Mouse (Mus musculus): ENCODE data around the gene Mbnl3.

Gene Mbnl3

GRCm38 (mm10) chrX:51206432-51206831 lies at the start of gene Mbnl3:
TSS of gene Mbnl3 (minus strand) at chrX:51206532.
- no peak for DNase-seq (ENCODE audit: low spot score)

- DNase-seq (ENCODE audit: low spot score): no peak
Measured at GRCm38 (mm10) chrX:51205548-51206324, 596 bp downstream of the Mbnl3 start.

DNA sequence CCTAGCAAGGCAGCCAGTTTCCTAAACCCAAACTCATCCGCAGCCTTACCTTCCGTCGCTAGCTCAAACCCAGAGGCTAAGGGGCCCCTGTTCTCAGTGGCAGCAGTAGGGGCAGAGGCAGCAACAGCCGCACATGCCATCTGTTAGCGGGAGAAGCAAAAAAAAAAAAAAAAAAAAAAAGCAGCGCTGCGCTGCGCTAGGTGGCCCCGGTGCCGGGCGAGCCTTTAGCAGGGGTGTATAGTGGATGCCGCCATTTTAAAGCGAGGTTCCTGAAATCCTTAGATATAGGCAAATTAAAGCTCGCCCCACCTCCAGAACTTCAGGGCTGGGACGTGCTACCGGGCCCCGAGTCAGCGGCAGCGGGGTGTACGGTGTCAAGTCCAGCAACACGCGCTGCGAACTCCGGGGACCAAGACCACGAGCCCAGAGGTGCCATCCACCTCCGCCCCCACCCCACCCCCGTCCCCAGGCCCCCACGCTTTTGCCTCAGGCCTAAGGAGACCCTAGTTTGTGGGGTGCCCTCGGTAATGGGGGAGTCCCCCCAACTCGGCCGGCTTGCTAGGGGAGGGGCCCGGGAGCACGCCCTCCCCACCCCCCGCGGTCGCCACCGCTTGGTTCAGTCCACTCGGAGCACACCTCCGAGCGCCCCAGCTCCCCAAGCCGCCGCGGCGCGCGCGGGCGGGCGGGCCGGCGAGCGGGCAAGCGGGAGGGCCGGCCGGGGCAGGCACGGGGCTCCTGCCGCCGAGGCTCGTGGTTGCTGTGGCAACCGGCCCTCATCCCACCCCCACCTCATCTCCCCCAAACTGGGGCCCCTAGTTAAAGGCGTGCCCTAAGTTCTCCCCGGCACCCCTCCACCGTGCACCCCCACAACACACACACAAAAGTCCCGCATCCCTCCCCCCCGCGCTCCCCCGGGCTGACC lies 1.4 kb downstream of the Mbnl3 start:
- DNase-seq (ENCODE audit: low spot score): no peak

GRCm38 (mm10) chrX:51197012-51197411 lies 9.3 kb downstream of the Mbnl3 start:
- no peak for DNase-seq (ENCODE audit: low spot score)

- DNase-seq (ENCODE audit: low spot score): no peak
Measured at GRCm38 (mm10) chrX:51171914-51172313, 34.4 kb downstream of the Mbnl3 start.

- no peak for DNase-seq (ENCODE audit: low spot score)
Measured at GRCm38 (mm10) chrX:51171413-51171812, 34.9 kb downstream of the Mbnl3 start.

GRCm38 (mm10) chrX:51170404-51170803 lies 35.9 kb downstream of the Mbnl3 start:
- no peak for DNase-seq (ENCODE audit: low spot score)

GRCm38 (mm10) chrX:51169476-51170045 lies 36.8 kb downstream of the Mbnl3 start:
- DNase-seq (ENCODE audit: low spot score): no peak

- no peak for DNase-seq (ENCODE audit: low spot score)
Measured at GRCm38 (mm10) chrX:51167976-51168375, 38.4 kb downstream of the Mbnl3 start.

DNA sequence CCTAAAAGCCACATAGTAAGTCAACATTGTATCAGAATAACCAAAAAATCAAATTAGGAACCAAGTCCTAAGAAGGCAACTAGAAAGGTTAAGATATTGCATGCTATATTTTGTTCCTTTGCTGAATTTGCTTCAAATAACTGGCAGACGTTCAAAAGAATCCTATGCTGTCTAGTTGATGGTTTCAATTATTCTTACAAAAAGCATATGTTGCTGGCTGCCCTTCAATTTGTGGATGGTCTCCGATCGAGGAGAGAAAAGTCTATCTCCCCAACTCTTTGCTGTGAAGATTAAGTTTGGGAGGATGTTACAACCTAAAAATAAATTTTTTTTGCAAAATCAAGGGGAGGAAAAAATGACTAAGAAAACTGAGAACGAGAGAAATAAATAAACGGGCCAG lies 41.6 kb downstream of the Mbnl3 start:
- DNase-seq (ENCODE audit: low spot score): no peak

DNA sequence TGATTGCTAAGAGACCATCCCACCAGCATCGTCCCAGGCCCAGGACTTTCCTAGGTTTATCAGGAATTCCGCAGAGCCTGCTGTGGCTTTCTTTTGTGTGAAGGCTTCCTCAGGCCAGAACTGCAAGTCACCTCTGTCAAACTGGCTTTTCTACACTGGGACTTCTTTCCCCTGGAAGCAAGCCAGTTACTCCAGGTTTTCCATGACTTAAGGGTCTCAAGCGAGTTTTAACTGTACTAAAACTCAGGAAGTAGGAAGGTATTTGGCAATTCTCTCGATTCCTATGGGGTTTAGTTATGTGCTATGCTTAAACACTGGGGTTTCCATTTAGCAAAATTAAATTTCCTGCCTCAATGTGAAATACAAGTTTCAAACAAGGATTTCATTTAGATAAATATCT lies 57.9 kb downstream of the Mbnl3 start:
- DNase-seq (ENCODE audit: low spot score): no peak

DNA sequence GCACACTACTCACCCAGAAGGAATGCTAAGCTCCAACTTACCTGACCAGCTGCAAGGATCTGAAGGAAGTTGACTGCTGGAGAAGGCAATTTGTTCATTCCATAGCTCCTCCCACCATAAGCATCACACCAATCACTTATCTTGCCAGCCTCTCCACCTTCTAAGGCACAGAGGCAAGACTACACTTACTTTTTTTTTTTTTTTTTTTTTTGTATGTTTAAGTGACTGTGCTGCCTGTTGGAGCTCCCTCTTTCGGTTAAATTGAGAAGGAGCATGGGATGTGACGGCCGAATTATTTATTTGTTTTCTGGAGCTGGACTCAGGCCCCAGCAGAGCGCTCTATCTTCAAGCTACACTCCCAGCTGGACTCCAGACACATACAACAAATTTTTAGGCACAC lies 60.0 kb downstream of the Mbnl3 start:
- no peak for DNase-seq (ENCODE audit: low spot score)

DNA sequence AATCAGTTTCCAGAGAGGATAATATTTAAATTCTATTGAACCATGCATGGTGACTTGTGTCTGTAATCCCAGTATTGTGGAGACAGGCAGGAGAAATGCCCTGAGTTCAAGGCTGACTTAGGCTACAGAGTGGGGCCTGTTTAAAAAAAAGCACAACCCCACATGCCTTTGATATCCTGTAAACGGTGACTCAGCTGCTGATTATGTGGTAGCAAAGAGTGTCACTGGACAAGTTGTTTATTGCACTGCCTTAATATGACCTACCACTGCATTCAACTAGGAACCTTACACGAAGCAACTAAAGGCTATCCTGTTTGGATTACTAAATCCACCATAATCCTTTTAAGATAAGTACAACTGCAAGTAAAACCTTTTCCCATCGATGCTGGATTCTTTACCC lies 66.3 kb downstream of the Mbnl3 start:
- no peak for DNase-seq (ENCODE audit: low spot score)

GRCm38 (mm10) chrX:51131325-51131724 lies 75.0 kb downstream of the Mbnl3 start:
- no peak for DNase-seq (ENCODE audit: low spot score)

DNA sequence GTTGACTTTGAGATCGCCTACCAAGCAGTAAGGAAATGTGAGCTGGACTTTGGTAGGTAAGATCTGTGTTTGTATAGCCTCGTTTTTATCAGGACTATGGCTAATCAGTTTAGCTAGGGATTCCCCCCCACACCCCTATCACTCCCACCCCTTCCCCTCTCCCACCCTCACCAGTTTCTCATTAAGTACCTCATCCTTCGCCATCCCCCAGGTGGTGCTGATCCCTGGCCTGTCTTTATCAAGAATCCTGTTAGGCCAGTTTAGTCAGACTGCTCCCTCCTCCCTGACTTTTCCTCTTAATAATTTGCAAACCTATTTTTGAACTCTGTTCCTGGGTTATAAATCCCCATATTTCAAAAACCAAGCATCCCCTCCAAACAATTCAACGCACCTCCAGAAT lies 103.6 kb downstream of the Mbnl3 start:
- DNase-seq (ENCODE audit: low spot score): no peak

GRCm38 (mm10) chrX:51084972-51085371 lies 121.4 kb downstream of the Mbnl3 start:
- no peak for DNase-seq (ENCODE audit: low spot score)

DNA sequence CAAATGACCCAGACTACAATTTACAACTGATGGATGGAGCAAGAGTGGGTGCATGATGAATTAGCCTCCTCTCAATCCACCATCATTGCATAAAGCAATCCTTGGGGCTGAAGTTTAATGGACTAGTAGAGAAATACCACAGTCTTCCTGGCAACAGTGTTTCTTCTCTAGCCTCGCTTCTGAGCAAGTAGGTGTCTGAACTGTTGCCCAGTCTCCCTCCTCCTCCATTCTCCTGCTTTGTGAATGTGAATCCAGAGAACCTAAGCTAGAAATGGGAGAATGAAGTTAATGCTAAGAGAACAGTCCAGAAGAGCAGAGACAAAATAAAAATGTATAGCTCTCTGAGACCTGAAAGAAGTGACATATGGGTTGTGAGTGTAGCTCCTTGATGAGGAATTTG lies 122.1 kb downstream of the Mbnl3 start:
- no peak for DNase-seq (ENCODE audit: low spot score)

DNA sequence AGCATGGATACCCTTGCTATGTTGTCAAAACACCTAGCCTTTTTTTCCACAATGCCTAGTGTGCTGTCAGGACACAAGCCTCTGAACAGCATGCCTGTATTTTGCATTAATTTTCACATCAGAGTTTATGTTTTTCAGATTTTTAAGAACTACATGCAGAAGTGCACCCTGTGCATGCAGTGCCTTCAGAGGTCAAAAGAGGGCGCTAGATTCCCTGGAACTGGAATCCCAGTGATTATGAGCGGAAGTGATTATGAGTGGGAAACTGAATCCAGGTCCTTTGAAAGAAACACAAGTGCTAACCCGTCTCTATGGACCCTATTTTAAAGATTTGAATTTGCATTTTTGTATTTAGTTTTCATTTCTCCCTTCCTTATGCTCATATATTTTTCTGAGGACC lies 129.6 kb downstream of the Mbnl3 start:
- DNase-seq (ENCODE audit: low spot score): no peak
